ENCODE assay signal across 9 mouse cellular contexts in the genomic region with DNA sequence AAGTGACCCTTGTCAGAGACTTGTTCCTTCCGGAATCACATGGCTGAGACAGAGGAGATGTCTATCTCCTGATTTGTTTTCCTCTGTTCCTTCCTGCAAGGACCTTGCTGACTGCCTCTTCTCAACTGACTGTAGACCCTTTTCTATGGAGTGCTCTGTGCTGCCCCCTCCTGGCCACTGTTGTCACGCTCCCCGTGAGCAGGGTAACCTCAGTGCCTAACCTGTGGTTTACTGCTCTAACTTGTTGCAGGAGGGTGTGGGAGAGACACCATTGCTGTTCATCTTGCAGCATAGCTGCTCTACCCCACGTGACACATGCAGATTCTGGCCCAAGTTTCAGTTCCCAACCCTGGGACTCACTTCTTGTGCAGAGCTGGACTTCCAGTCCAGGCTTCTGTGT. TPM values are rescaled to one million over a fixed set of nuclear protein-coding genes. Genes with fewer than 3 reads are reported as not detected.
DNase-seq lines count a peak whose midpoint lies in the region; ATAC-seq lines count a peak whose summit lies in the region.
"Had no signal": no experiment of that assay in that cellular context is flagged by ENCODE, and none has a peak within 500 bp of the region (broad histone marks: within the 10 kb centered on the region; RNA-seq: fewer than 3 reads in every experiment).

No protein-coding gene starts in this region.

- H3K4me3 ChIP-seq in embryonic facial prominence, embryonic 10.5 days: no peak overlapping the region
- no peak overlapping the region for H3K4me3 ChIP-seq in heart, embryonic 10.5 days
- H3K4me3 ChIP-seq in liver, embryonic 15.5 days (replicated peaks): no peak overlapping the region

- no peak overlapping the region for H3K9ac ChIP-seq in liver, embryonic 15.5 days

- H3K27ac ChIP-seq in embryonic facial prominence, embryonic 10.5 days (replicated peaks): no peak overlapping the region
- no peak overlapping the region for H3K27ac ChIP-seq in heart, embryonic 10.5 days
- H3K27ac ChIP-seq in liver, embryonic 15.5 days (replicated peaks): no peak overlapping the region

- DNase-seq in CD4-positive, CD25-positive, alpha-beta regulatory T cell, adult 2 months (ENCODE audit: low read depth, low spot score): peak; percentile 91
- DNase-seq in adrenal gland, postnatal 14 days: peak; percentile 95
- DNase-seq in embryonic facial prominence, embryonic 10.5 days (ENCODE audit: low spot score): peak; percentile 86
- peak; percentile 91 for DNase-seq in heart, embryonic 10.5 days (ENCODE audit: low spot score)
- peak; percentile 93 for DNase-seq in kidney, postnatal 10 days
- peak; percentile 84 for DNase-seq in ovary, postnatal 14 days (ENCODE audit: low spot score)
- peak; percentile 94 for DNase-seq in thymus, postnatal 14 days

- ATAC-seq in liver, embryonic 15.5 days (ENCODE audit: insufficient read depth): peak; percentile 56

- no peaks in the 10 kb centered on the region for H3K27me3 ChIP-seq in embryonic facial prominence, embryonic 10.5 days (replicated peaks; ENCODE audit: low read depth, poor library complexity, severe bottlenecking)
- H3K27me3 ChIP-seq in heart, embryonic 10.5 days (ENCODE audit: insufficient read depth, poor library complexity, severe bottlenecking): no peaks in the 10 kb centered on the region
- no peaks in the 10 kb centered on the region for H3K27me3 ChIP-seq in liver, embryonic 15.5 days

- H3K36me3 ChIP-seq in embryonic facial prominence, embryonic 10.5 days (replicated peaks): no peaks in the 10 kb centered on the region
- 0 out of 2 replicates have a peak, but pooled peaks cover 8% of the 10 kb centered on the region for H3K36me3 ChIP-seq in heart, embryonic 10.5 days
- H3K36me3 ChIP-seq in liver, embryonic 15.5 days (replicated peaks): peaks cover 18% of the 10 kb centered on the region; the same call in 1 of the 2 replicates

- no peak overlapping the region for H3K4me2 ChIP-seq in liver, embryonic 15.5 days

- H3K4me1 ChIP-seq in embryonic facial prominence, embryonic 10.5 days: peaks cover 16% of the 10 kb centered on the region
- peaks cover 10% of the 10 kb centered on the region for H3K4me1 ChIP-seq in heart, embryonic 10.5 days
- peaks cover 36% of the 10 kb centered on the region for H3K4me1 ChIP-seq in liver, embryonic 15.5 days (replicated peaks)

- WGBS in embryonic facial prominence, embryonic 10.5 days: 11% methylated on average over 4 of the region's 4 CpGs
- 13% methylated on average over 4 of the region's 4 CpGs for WGBS in heart, embryonic 10.5 days
- WGBS in liver, embryonic 15.5 days (ENCODE audit: insufficient replicate concordance): 5% methylated on average over 4 of the region's 4 CpGs

- no peaks in the 10 kb centered on the region for H3K9me3 ChIP-seq in embryonic facial prominence, embryonic 10.5 days
- H3K9me3 ChIP-seq in heart, embryonic 10.5 days: no peaks in the 10 kb centered on the region
- no peaks in the 10 kb centered on the region for H3K9me3 ChIP-seq in liver, embryonic 15.5 days (replicated peaks)

RNA-seq across cellular contexts. Expression of gene Tatdn2, which starts 15.6 kb away (rescaled TPM):
- total RNA-seq in adrenal gland, postnatal 14 days (2021): 45.6 and 59.6 TPM in 2 replicates
- 0.68 and 0.72 TPM in 2 replicates for polyA plus RNA-seq in embryonic facial prominence, embryonic 10.5 days (2016; fragmentation: Nextera tagmentation; extraction: Ambion mirVana)
- 0.70 and 0.84 TPM in 2 replicates for polyA plus RNA-seq in heart, embryonic 10.5 days (2016; fragmentation: Nextera tagmentation; extraction: Ambion mirVana)
- 0.77 and 0.83 TPM in 2 replicates for polyA plus RNA-seq in liver, embryonic 15.5 days (2015; fragmentation: Nextera tagmentation; extraction: Ambion mirVana)

RNA-seq across cellular contexts. Expression of gene Ghrl, which starts 38.4 kb away (rescaled TPM):
- total RNA-seq in adrenal gland, postnatal 14 days (2021): not detected in 2 replicates
- not detected in 2 replicates for polyA plus RNA-seq in embryonic facial prominence, embryonic 10.5 days (2016; fragmentation: Nextera tagmentation; extraction: Ambion mirVana)
- polyA plus RNA-seq in heart, embryonic 10.5 days (2016; fragmentation: Nextera tagmentation; extraction: Ambion mirVana): 1.5 TPM in 1 of 2 replicates, not detected in the other
- 0.17 TPM in 1 of 2 replicates, not detected in the other for polyA plus RNA-seq in liver, embryonic 15.5 days (2015; fragmentation: Nextera tagmentation; extraction: Ambion mirVana)
- polyA plus RNA-seq: gonadal fat pad, adult 2 months had no signal

RNA-seq across cellular contexts. Expression of gene Irak2, which starts 43.0 kb away (rescaled TPM):
- 17.4 and 22.9 TPM in 2 replicates for total RNA-seq in adrenal gland, postnatal 14 days (2021)
- 3.8 and 4.5 TPM in 2 replicates for polyA plus RNA-seq in embryonic facial prominence, embryonic 10.5 days (2016; fragmentation: Nextera tagmentation; extraction: Ambion mirVana)
- polyA plus RNA-seq in heart, embryonic 10.5 days (2016; fragmentation: Nextera tagmentation; extraction: Ambion mirVana): 12.5 TPM in 2 replicates
- 11.9 and 13.5 TPM in 2 replicates for polyA plus RNA-seq in liver, embryonic 15.5 days (2015; fragmentation: Nextera tagmentation; extraction: Ambion mirVana)

RNA-seq across cellular contexts. Expression of gene Vhl, which starts 57.5 kb away (rescaled TPM):
- total RNA-seq in adrenal gland, postnatal 14 days (2021): 26.0 and 27.6 TPM in 2 replicates
- 41.9 and 44.8 TPM in 2 replicates for polyA plus RNA-seq in embryonic facial prominence, embryonic 10.5 days (2016; fragmentation: Nextera tagmentation; extraction: Ambion mirVana)
- 32.3 and 34.2 TPM in 2 replicates for polyA plus RNA-seq in heart, embryonic 10.5 days (2016; fragmentation: Nextera tagmentation; extraction: Ambion mirVana)
- polyA plus RNA-seq in liver, embryonic 15.5 days (2015; fragmentation: Nextera tagmentation; extraction: Ambion mirVana): 8.7 and 10.8 TPM in 2 replicates

RNA-seq across cellular contexts. Expression of gene Sec13, which starts 59.3 kb away (rescaled TPM):
- total RNA-seq in adrenal gland, postnatal 14 days (2021): 101 and 106 TPM in 2 replicates
- polyA plus RNA-seq in embryonic facial prominence, embryonic 10.5 days (2016; fragmentation: Nextera tagmentation; extraction: Ambion mirVana): 288 and 292 TPM in 2 replicates
- polyA plus RNA-seq in heart, embryonic 10.5 days (2016; fragmentation: Nextera tagmentation; extraction: Ambion mirVana): 288 and 313 TPM in 2 replicates
- polyA plus RNA-seq in liver, embryonic 15.5 days (2015; fragmentation: Nextera tagmentation; extraction: Ambion mirVana): 117 TPM in 2 replicates
